Mouse (Mus musculus): Measurements from ENCODE around the gene Ret. TPM values are rescaled to one million over a fixed set of nuclear protein-coding genes. Genes with fewer than 3 reads are reported as not detected.

The Ret gene
- polyA plus RNA-seq, 1 experiment = 0.95 TPM

DNA sequence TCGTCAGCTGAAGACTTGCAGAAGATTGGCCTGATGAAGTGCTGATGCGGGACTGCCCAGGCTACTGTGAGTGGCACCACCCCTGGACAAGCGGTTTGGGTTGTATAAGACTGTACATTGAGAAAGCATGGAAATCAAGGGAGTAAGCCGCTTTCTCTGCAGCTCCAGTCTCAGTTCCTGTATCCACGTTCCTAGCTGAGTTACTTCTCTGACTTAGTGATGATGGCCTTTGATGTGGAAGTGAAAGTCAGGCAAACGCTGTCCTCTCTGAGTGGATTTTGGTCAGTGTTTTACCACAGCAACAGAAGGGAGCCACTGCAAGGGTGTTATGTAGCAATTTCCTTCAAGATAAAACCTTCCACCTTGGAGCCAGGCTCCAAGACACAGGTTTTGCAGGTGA, 56.6 kb downstream of the Ret start:
- H3K27ac ChIP-seq (ENCODE audit: insufficient read depth, low read depth, low read length) = no peak overlapping the region
- no peak for TF ChIP-seq CTCF (conservative IDR thresholded peaks at IDR 0.05; ENCODE audit: insufficient read depth, insufficient read length, low read depth, low read length)
- no peak for TF ChIP-seq POLR2A (IDR thresholded peaks at IDR 0.05; ENCODE audit: low read depth, low read length)
- WGBS = 81% methylated on average over 6 of the region's 6 CpGs

DNA sequence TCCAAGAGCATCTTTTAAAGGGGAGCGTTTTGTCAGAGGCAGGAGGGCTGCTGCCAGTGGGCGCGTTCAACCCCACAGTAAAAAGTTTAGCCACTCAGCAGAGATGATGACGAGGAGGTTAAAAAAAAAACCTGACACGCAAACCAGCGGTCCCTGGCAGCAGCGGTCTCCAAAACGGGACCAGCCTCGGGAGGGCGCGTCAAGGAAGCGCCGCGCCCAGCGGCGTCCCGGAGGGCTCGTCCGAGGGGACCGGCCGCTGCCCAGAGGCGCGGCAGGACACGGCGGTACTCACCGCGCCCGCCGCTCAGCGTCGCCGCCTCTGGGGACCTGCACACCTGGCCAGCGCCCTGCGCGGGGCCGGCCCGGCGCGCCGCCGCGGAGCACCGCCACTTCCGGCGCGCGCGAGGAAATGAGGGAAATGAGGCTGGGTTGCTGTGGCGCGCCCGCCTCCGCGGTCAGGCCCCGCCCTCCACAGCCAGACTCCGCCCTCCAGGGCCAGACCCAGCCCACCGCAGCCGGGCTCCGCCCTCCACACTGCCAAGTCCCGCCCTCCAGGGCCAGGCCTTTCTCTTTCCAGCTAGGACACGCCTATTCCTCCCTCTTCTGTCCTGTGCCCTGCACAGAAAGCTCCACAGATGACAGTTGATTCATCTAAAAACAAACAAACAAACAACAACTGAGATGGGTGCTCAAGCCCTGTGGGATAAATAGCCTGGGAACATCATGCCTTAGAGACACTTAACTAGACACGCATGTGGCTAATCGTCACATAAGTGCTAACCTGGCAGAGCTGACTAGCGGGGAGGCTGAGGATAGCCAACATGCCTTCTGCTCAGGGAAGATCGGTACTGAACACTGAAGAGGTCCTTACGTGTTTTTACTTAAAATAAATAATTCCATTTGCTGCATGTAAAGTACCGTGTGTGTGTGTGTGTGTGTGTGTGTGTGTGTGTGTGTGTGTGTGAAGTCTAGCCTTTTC, 58.5 kb downstream of the Ret start, which contains the start of gene Csgalnact2:
Gene Csgalnact2 (minus strand): TSS at position 410 of the 979 bp plus-strand sequence.
- Histone ChIP-seq H3K4me3 (ENCODE audit: insufficient read depth, low read depth, low read length) (peak within 1 kb of the TSS; percentile 87), H3K27me3 (replicated peaks; ENCODE audit: control insufficient read depth, insufficient read depth, low read length) (no peaks in the 10 kb centered on the region), H3K4me1 (ENCODE audit: control insufficient read depth, insufficient read depth, low read length) (no peaks in the 10 kb centered on the region; the same call in 1 of the 2 replicates), H3K36me3 (ENCODE audit: control insufficient read depth, insufficient read depth, low read length) (no peaks in the 10 kb centered on the region), H3K27ac (ENCODE audit: insufficient read depth, low read depth, low read length) (peak within 1 kb of the TSS; percentile 52)
- TF ChIP-seq CTCF (conservative IDR thresholded peaks at IDR 0.05; ENCODE audit: insufficient read depth, insufficient read length, low read depth, low read length) (no peak), POLR2A (IDR thresholded peaks at IDR 0.05; ENCODE audit: low read depth, low read length) (no peak)
- DNase-seq = peak; percentile 96
- WGBS = 5% methylated on average over 66 of the region's 66 CpGs

More for the DNA sequence above, 56.6 kb downstream of the Ret start:
- H3K4me1 ChIP-seq (ENCODE audit: control insufficient read depth, insufficient read depth, low read length) = no peaks in the 10 kb centered on the region; the same call in 1 of the 2 replicates
- no peaks in the 10 kb centered on the region for H3K36me3 ChIP-seq (ENCODE audit: control insufficient read depth, insufficient read depth, low read length)
- H3K4me3 ChIP-seq (ENCODE audit: insufficient read depth, low read depth, low read length) = no peak overlapping the region
- DNase-seq = peak; percentile 13
- H3K27me3 ChIP-seq (replicated peaks; ENCODE audit: control insufficient read depth, insufficient read depth, low read length) = no peaks in the 10 kb centered on the region

DNA sequence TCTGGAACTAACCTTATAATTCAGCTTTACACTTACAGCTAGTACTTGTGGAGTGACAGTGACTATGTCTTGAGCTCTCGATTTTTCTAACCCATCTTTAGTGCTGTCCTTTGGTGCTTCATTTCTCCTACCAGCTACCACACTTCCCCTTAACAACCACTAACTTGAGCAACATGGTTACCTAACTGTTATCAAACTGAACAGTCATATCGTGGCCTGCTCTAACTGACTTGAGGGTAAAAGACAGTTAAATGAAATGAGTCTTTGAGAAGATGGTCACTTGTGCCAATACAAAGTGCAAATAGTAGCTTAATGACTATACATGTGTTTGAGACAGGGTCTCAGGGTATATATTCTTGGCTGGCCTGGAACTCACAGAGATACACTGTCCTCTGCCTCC, 60.4 kb downstream of the Ret start:
- Histone ChIP-seq H3K36me3 (ENCODE audit: control insufficient read depth, insufficient read depth, low read length) (no peaks in the 10 kb centered on the region), H3K4me3 (ENCODE audit: insufficient read depth, low read depth, low read length) (no peak overlapping the region), H3K27ac (ENCODE audit: insufficient read depth, low read depth, low read length) (no peak overlapping the region), H3K27me3 (replicated peaks; ENCODE audit: control insufficient read depth, insufficient read depth, low read length) (no peaks in the 10 kb centered on the region), H3K4me1 (ENCODE audit: control insufficient read depth, insufficient read depth, low read length) (no peaks in the 10 kb centered on the region; the same call in 1 of the 2 replicates)
- 81% methylated on average over 2 of the region's 2 CpGs for WGBS
- no peak for DNase-seq
- TF ChIP-seq CTCF (conservative IDR thresholded peaks at IDR 0.05; ENCODE audit: insufficient read depth, insufficient read length, low read depth, low read length) = no peak

DNA sequence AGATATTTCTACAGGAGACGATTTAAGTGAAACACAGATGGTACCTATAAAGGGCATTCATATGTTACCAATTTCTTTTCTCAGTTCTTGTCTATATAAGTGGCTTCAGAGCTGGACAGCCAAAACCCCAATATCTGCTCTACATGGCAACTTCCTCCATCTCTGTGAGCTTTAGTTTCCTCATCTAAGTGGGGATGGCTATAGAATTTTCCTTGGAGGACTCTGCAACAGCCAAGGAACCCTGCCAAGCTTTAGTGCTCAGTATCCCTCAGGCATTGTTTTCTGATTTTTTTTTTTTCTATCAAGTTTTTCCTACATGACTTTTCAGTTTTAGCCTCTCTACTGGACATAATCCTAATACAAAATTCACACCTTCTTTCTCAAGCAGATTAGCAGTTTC, 63.1 kb downstream of the Ret start:
- no peaks in the 10 kb centered on the region; the same call in 1 of the 2 replicates for H3K4me1 ChIP-seq (ENCODE audit: control insufficient read depth, insufficient read depth, low read length)
- TF ChIP-seq POLR2A (IDR thresholded peaks at IDR 0.05; ENCODE audit: low read depth, low read length) (no peak), CTCF (conservative IDR thresholded peaks at IDR 0.05; ENCODE audit: insufficient read depth, insufficient read length, low read depth, low read length) (no peak)
- WGBS = 85% methylated on average over 1 of the region's 1 CpGs
- no peak overlapping the region for H3K4me3 ChIP-seq (ENCODE audit: insufficient read depth, low read depth, low read length)
- H3K27me3 ChIP-seq (replicated peaks; ENCODE audit: control insufficient read depth, insufficient read depth, low read length) = no peaks in the 10 kb centered on the region
- H3K27ac ChIP-seq (ENCODE audit: insufficient read depth, low read depth, low read length) = no peak overlapping the region
- no peaks in the 10 kb centered on the region for H3K36me3 ChIP-seq (ENCODE audit: control insufficient read depth, insufficient read depth, low read length)
- no peak for DNase-seq

DNA sequence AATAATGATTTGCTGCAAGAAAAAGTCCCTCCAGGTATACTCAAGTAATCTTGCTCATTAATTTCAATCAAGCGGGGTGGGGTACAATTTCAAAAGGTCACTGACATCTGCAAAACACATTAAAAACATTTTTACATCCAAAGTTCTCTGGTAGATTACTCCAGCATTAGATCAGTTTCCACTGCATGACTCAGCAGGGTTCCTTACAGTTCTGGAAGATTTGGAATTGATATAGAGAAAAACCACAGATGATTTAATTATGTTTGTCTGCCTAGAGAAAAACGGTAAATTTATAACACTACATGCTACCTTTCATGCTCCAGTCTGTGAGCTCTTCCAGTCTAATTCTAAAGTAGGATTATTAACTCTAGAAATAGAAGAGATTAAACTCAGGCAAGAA, 67.5 kb downstream of the Ret start:
- no peak overlapping the region for H3K27ac ChIP-seq (ENCODE audit: insufficient read depth, low read depth, low read length)
- no peak for DNase-seq
- H3K4me1 ChIP-seq (ENCODE audit: control insufficient read depth, insufficient read depth, low read length) = no peaks in the 10 kb centered on the region; the same call in 1 of the 2 replicates
- no peaks in the 10 kb centered on the region; the same call in 1 of the 2 replicates for H3K27me3 ChIP-seq (replicated peaks; ENCODE audit: control insufficient read depth, insufficient read depth, low read length)
- 72% methylated on average over 2 of the region's 2 CpGs for WGBS
- no peak for TF ChIP-seq CTCF (conservative IDR thresholded peaks at IDR 0.05; ENCODE audit: insufficient read depth, insufficient read length, low read depth, low read length)
- TF ChIP-seq POLR2A (IDR thresholded peaks at IDR 0.05; ENCODE audit: low read depth, low read length) = no peak
- no peaks in the 10 kb centered on the region for H3K36me3 ChIP-seq (ENCODE audit: control insufficient read depth, insufficient read depth, low read length)
- H3K4me3 ChIP-seq (ENCODE audit: insufficient read depth, low read depth, low read length) = no peak overlapping the region

DNA sequence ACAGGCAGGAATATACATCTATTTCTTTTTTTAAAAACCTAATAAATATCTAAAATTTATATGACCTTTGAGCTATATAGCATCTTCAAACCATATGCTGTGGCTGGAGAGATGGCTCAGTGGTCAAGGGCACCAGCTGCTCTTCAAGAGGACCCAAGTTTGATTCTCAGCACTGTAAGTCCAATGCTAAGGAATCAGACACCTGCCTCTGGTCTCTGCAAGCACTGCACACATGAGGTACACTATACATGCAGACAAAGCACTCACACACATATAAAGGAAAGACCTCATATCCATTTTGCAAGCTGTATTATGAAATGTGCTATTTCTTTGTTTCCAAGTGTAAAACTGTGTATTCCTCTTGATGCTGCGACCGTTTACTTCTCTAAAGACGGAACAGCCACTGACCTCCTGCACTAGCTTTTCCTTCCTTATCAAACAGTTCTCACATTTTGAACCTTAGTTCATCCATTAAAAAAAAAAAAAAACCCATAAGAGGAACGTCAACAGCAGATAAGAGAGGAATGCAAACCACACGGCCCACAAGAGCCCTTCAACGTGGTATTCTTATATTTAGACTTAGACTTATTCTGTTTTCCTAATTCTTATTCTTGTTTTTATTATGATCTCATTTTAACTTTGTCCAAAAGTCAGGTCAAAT, 69.6 kb downstream of the Ret start:
- H3K27ac ChIP-seq (ENCODE audit: insufficient read depth, low read depth, low read length) = peak overlapping the region; percentile 64; the same call in 1 of the 2 replicates
- no peak overlapping the region for H3K4me3 ChIP-seq (ENCODE audit: insufficient read depth, low read depth, low read length)
- no peaks in the 10 kb centered on the region; the same call in 1 of the 2 replicates for H3K36me3 ChIP-seq (ENCODE audit: control insufficient read depth, insufficient read depth, low read length)
- H3K27me3 ChIP-seq (replicated peaks; ENCODE audit: control insufficient read depth, insufficient read depth, low read length) = no peaks in the 10 kb centered on the region; the same call in 1 of the 2 replicates
- 65% methylated on average over 6 of the region's 6 CpGs for WGBS
- no peaks in the 10 kb centered on the region; the same call in 1 of the 2 replicates for H3K4me1 ChIP-seq (ENCODE audit: control insufficient read depth, insufficient read depth, low read length)
- DNase-seq = peak; percentile 24
- TF ChIP-seq CTCF (conservative IDR thresholded peaks at IDR 0.05; ENCODE audit: insufficient read depth, insufficient read length, low read depth, low read length) (no peak), POLR2A (IDR thresholded peaks at IDR 0.05; ENCODE audit: low read depth, low read length) (no peak)

All from kidney, adult 2 months (tissue).